Mouse (Mus musculus) layer of hippocampus, postnatal 10 days (tissue): ENCODE data around the gene Olfr1491. TPM values are rescaled to one million over a fixed set of nuclear protein-coding genes. Genes with fewer than 3 reads are reported as not detected.

Experiments used
- DNase-seq, 2 experiments: peaks; one replicate each; pipeline ENCODE4 v3.0.0; 2021; ENCODE audit warnings: low spot score in 2 of 2
- long read RNA-seq: library from polyadenylated mRNA; stranded (forward); transcript quantifications from one replicate; pipeline ENCODE4 v2.0.0, GENCODE M21; 2023
- total RNA-seq, 2 experiments: library from RNA; stranded (reverse); gene quantifications; 2 replicates each; pipeline ENCODE4 v1.2.3; 2021

Olfr1491 gene
- not detected for total RNA-seq
- long read RNA-seq, result 0 reads

DNA sequence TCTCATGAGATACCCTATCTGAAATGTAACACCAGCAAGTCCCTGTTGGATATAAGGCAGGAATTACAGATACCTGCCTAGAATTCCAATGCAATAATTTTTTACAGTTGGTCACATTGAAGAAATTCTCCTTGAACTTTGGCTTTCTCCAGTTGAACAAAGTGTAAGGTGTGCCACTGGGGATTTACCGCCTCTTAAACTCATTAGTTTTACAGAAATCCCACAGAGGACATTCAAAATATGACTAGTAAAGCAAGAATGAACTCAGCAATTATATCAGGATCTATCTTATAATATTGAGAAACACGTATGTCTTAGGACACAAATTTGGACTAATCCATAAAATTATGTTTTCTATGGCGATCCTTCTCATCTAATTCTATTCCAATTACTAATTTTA lies at the start of gene Olfr1491:
Olfr1491 (plus strand) TSS at position 301 of the 400 bp plus-strand sequence.
- DNase-seq, result no peak

DNA sequence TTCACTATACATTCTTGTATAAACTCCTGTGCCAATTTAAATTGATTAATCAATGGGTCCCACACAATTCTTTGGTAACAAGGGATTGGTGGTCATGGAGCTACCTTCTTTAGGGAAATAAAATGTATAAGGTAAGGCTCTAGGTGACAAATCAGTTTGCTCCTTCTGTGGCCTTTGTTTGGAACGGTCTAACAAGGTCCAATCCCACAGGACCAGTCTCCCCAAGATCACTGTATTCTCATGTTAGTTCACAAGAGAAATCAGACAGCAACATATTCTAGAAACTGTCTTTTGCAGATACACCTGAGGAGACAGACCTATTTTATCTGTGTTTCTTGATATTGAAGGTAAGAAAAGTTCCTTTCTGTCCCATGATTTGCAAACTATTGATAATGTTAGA lies 46.3 kb upstream of the Olfr1491 start, which contains the start of gene Olfr1490:
Olfr1490 (plus strand) TSS at position 301 of the 400 bp plus-strand sequence.
- DNase-seq, result no peak

DNA sequence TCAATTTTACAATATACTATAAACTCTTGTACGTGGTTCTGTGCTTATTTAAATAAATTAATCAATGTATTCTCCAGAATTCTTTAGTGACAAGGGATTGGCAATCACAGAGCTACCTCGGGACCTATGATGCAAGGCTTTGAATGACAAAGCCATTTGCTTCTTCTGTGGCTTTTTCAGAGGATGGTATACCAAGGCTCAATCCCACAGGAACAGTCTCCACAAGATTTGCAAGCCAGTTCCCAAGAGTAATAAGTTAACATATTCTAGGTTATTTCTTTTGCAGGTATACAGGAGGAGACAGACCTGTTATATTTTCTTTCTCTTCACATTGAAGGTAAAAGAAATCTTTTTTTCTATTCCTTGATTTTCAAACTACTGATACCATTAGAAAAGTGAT lies 25.9 kb downstream of the Olfr1491 start, which contains the start of gene Olfr1493-ps1:
Olfr1493-ps1 (plus strand) TSS at position 301 of the 400 bp plus-strand sequence.
- DNase-seq, result no peak

GRCm38 (mm10) chr19:13739428-13739827 lies 42.4 kb downstream of the Olfr1491 start, which contains the start of gene Olfr1494:
Olfr1494 (plus strand) TSS chr19:13739728.
- no peak for DNase-seq

DNA sequence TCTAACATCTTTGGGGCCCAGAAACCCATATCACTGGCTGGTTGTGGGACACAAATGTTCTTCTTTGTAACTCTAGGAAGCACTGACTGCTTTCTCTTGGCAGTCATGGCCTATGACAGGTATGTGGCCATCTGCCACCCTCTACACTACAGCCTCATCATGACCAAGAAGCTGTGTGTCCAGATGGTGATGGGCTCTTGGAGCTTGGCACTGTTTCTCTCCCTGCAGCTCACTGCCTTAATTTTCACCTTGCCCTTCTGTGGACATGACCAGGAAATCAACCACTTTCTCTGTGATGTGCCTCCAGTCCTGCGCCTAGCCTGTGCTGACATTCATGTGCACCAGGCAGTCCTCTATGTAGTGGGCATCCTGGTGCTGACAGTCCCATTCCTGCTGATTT lies 52.3 kb downstream of the Olfr1491 start:
- no peak for DNase-seq

Other genes with a start within 250 kb of the Olfr1491 start
- not detected for gene Olfr1472, start 241.2 kb upstream of the Olfr1491 start, total RNA-seq
- gene Olfr1474, start 227.7 kb upstream of the Olfr1491 start, total RNA-seq, result not detected
- not detected for gene Olfr1475, start 217.1 kb upstream of the Olfr1491 start, total RNA-seq
- not detected for gene Olfr1477, start 196.7 kb upstream of the Olfr1491 start, total RNA-seq
- not detected for gene Olfr1480, start 169.4 kb upstream of the Olfr1491 start, total RNA-seq
- not detected for gene Olfr1484, start 113.8 kb upstream of the Olfr1491 start, total RNA-seq
- not detected for gene Olfr1487, start 79.9 kb upstream of the Olfr1491 start, total RNA-seq
- gene Olfr1489, start 65.6 kb upstream of the Olfr1491 start, total RNA-seq, result not detected
- gene Olfr1490, start 46.2 kb upstream of the Olfr1491 start, total RNA-seq, result not detected
- gene Olfr1493-ps1, start 26.0 kb downstream of the Olfr1491 start, total RNA-seq, result not detected
- gene Olfr1494, start 42.5 kb downstream of the Olfr1491 start, total RNA-seq, result not detected
- not detected for gene Olfr1495, start 67.3 kb downstream of the Olfr1491 start, total RNA-seq
- gene Olfr1496, start 80.6 kb downstream of the Olfr1491 start, total RNA-seq, result not detected
- not detected for gene Olfr1497, start 100.9 kb downstream of the Olfr1491 start, total RNA-seq
- not detected for gene Olfr1499, start 122.2 kb downstream of the Olfr1491 start, total RNA-seq
- gene Olfr1500, start 133.2 kb downstream of the Olfr1491 start, total RNA-seq, result not detected
- not detected for gene Olfr1501, start 153.4 kb downstream of the Olfr1491 start, total RNA-seq
- gene Olfr1502, start 164.5 kb downstream of the Olfr1491 start, total RNA-seq, result not detected
- not detected for gene Olfr1504, start 200.7 kb downstream of the Olfr1491 start, total RNA-seq
- gene Olfr1505, start 216.3 kb downstream of the Olfr1491 start, total RNA-seq, result not detected